Mouse (Mus musculus) embryonic facial prominence, embryonic 12.5 days (tissue): Measurements from ENCODE around the gene Tmc1. TPM values are rescaled to one million over a fixed set of nuclear protein-coding genes. Genes with fewer than 3 reads are reported as not detected.

Experiments used
- polyA plus RNA-seq: library from polyadenylated mRNA; unstranded; fragments of >200 nt; fragmentation: Nextera tagmentation; extraction: Ambion mirVana; gene quantifications from 2 replicates; pipeline ENCODE4 v1.2.1, GENCODE M21; 2016

Tmc1 gene
- polyA plus RNA-seq, 1 experiment from 2014 or later: 0.24 TPM

Other genes starting within 250 kb of the Tmc1 start
- gene Aldh1a7, start 226.6 kb downstream of the Tmc1 start, polyA plus RNA-seq: 2.5 and 5.5 TPM in 2 replicates